15 mouse cellular contexts compared by ENCODE assay signal in the genomic region with DNA sequence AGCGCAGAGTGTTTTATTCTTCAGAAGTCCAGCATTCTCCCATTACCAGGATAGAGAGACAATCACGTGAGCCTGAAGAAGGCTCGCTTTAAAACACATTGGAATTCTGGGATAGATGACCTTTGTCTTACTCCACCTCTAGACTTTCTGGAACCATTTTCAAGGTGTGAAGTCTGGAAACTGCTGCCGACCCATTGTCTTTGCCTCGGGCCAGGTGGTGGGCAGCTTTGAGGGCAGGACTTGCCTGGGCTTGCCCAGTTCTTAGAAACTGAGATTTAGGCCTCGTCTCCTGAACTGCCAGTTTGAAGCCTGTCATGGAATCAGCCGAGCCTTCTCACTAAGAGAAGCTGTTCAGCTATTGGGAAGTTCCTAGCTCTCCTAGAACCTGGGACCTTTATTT.
"Had no signal": no experiment of that assay in that cellular context is flagged by ENCODE, and none has a peak within 500 bp of the region (broad histone marks: within the 10 kb centered on the region; RNA-seq: fewer than 3 reads in every experiment).

No protein-coding gene starts in this region.

- H3K9ac ChIP-seq: lung, embryonic 14.5 days; midbrain, embryonic 12.5 days; neural tube, embryonic 12.5 days; stomach, embryonic 15.5 days had no signal

- H3K4me3 ChIP-seq: midbrain, embryonic 10.5 days; midbrain, embryonic 12.5 days; myocyte; neural tube, embryonic 12.5 days; stomach, embryonic 15.5 days had no signal

- H3K27me3 ChIP-seq: midbrain, embryonic 12.5 days; neural tube, embryonic 12.5 days; stomach, embryonic 15.5 days had no signal

- H3K4me2 ChIP-seq: lung, embryonic 14.5 days; midbrain, embryonic 12.5 days; neural tube, embryonic 12.5 days; stomach, embryonic 15.5 days had no signal

- ATAC-seq: midbrain, embryonic 16.5 days had no signal

- DNase-seq: lung, embryonic 14.5 days; lung, postnatal 10 days; lung, postnatal 4 days; midbrain, embryonic 14.5 days; right cerebral cortex, postnatal 14 days; thymus, adult 2 months; thymus, postnatal 25 days; thymus, postnatal 4 days had no signal

- H3K27ac ChIP-seq: midbrain, embryonic 10.5 days; midbrain, embryonic 12.5 days; neural tube, embryonic 12.5 days; stomach, embryonic 15.5 days; stomach, postnatal 0 days had no signal

- H3K9me3 ChIP-seq: midbrain, embryonic 10.5 days; midbrain, embryonic 12.5 days; neural tube, embryonic 12.5 days; stomach, embryonic 15.5 days had no signal
